Mouse (Mus musculus): ENCODE measurements around the gene Il2.
A peak's percentile ranks its signal among the peaks of the same experiment; 100 is the strongest.

Gene Il2

DNA sequence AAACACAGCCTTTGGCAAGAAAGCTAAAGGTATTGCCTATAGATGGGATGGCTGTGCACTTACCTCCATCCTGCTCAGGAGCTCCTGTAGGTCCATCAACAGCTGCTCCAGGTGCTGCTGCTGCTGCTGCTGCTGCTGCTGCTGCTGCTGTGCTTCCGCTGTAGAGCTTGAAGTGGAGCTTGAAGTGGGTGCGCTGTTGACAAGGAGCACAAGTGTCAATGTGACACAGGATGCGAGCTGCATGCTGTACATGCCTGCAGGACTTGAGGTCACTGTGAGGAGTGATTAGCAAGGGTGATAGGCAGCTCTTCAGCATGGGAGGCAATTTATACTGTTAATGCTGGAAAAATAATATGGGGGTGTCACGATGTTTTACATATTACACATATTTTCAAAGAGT is at the start of gene Il2:
Gene Il2 (minus strand): TSS at position 305 of the 400 bp plus-strand sequence.
- DNase-seq (ENCODE audit: low read depth, low spot score): no peak

DNA sequence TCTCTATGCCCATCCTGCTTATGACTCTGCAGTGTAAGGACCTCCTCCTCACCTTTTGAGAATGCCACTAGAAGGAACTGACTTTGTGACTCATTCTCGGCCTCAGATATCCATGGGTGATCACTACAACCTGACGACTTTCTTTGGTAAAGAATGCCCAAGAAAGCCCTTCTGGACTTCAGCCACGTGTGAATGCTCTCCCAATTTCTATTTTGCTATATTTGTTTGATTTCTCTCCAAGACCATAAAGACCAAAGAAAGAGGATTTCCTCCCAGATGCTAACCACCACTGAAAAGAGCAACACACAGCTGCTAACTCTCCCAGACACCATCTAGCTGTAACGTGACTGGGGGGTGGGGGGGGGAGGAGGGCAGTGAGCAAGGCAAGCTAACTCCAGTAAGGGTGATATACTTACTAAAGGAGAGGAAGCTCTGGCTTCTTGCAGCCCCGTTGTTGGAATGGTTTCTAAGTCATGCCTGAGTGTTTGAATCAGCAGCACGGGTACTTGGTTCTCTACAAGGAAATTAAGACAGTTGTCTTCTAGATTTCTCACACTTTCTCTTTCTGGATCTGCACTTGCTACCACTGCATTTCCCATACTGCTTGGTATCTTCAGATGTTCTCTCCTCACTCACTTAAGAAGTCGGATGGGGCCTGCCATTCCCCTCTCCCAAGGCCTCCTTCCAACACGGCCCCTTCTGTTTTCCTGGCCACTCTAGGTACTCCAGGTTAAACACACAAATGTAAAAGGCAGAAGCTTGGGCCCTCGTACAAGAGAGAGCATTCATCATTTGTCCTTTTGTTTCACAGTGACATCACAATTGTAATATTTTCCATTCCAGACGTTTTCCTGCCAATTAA is 49.2 kb upstream of the Il2 start:
- DNase-seq (ENCODE audit: low read depth, low spot score): no peak

DNA sequence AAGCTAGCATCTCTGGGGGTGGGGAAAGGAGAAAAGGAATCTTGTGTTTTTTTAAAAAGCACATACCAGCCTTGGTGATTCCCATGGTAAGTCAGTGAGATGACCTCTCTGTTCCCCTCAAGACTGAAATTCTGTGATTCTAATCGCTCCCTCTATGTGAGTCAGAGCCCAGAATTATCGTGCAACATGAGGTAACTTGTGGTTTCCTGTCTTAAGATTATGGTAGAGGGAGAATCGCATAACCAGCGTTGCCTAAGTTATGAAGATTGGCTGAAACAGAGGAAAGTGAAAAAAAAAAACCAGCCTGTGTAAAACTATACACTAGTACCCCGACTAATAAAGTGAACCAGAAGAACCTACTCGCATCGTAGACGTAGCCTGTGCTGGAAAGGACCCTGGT is 47.5 kb upstream of the Il2 start:
- DNase-seq (ENCODE audit: low read depth, low spot score): no peak

DNA sequence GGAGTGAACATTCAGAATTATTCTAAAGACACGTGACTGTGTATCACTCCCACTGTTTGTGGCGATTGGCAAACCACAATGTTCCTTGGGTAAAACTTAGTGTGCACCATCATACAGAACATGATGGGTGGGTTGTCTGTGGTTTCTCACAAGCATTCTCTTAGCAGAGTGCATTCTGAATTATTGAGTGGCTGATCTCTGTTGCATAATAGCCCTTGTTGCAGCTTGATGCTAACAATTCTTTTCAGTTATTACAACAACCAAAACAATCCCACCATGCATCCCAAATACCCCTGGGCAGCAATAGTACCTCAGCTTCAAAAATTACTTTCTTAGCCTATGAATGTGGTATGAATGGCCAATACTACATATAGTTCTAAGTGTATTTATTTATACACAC is 43.5 kb upstream of the Il2 start:
- no peak for DNase-seq (ENCODE audit: low read depth, low spot score)

DNA sequence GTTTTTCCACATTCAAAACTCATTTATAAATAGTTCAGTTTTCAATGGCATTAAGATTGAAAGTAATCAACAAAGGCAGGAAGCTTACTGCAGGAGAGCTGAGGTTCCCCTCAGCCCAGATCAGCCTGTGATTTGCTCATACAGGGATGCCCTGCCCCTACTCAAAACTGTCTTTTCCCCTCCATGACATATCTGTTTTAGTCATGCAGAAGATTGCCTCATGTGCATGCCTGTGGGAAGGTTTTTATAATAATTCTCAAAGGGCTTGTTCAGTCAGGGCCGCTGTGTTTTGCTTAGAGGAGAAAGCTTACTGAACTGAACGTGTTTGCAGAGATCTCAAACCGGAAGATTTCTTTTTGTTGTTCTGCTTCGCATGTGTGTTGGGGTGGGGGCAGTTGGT is 35.3 kb upstream of the Il2 start:
- DNase-seq (ENCODE audit: low read depth, low spot score): no peak

DNA sequence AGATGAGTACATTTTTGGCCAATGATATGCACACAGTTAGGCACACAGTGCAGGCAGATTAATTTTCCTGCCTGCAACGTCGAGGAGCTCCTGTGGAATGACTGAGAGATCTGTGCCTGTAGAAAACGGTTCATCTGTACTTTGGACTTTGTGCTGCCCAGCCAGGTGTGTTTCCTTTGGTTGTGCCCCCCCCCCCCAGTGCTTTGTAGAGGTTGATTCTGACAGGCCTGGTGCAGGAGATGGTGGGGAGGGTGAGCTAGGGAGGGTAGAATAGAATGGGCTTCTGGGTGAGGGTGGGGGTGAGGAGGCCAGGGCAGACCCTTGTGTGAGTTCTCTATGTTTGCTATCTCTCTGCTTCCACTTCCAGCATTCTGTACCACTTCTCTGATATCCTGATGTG is 32.5 kb upstream of the Il2 start:
- DNase-seq (ENCODE audit: low read depth, low spot score): no peak

DNA sequence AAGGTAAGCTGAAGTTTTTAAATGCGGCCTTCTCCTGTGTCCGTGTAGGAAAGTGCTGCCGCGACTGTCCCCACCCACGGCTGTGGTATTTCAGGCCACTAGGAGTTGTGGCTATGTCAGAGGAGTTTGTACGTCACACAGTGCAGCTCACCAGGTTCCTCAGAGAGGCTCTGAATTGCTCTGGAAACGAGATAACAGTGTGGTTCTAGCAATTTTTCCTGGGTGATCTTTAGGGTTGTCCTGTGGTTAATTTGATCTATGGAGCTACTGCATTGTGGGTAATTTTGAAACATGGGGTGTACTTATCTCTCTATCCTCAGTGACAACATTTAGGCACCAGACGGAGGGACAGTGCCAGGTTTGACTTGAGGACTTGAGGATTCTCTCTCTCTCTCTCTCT is 31.3 kb upstream of the Il2 start:
- no peak for DNase-seq (ENCODE audit: low read depth, low spot score)

DNA sequence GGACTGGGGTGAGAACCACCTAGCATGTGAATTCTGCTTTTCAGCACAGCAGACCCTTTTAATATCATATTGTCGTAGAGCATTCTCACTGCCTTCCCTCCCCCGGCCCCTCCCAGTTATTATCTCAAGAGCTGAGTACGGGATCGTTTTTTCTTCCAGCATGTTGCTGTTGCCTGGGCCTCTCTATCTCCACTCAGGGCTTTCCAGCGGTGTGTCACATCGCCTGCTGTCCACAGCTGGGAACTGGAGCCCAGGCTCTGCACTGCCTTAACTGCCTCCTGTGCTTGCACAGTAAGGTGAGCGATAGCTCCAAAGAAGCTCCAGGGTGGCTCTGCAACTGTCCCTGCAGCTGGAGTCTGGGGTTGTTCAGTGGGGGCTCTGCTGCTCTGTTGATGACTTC is 28.6 kb upstream of the Il2 start:
- no peak for DNase-seq (ENCODE audit: low read depth, low spot score)

DNA sequence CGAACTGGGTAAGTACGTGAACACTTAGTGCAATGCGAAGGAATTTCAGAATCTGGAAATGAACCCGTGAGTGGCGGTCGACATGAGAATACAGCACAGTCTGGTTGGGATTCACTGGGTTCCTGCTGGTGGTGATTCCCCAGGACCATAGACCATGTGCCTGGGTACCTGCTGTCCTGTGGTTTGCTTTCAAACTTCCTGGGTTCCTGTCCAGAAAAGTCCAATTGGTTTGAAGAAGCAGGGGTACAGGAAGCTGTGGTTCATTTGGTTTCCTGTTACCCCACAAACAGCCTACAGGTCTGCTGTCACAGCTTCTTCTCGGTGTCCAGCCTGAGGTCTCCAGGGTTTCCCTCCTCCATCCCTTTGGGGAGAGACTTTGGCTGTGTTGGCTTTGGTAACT is 27.2 kb upstream of the Il2 start:
- no peak for DNase-seq (ENCODE audit: low read depth, low spot score)

DNA sequence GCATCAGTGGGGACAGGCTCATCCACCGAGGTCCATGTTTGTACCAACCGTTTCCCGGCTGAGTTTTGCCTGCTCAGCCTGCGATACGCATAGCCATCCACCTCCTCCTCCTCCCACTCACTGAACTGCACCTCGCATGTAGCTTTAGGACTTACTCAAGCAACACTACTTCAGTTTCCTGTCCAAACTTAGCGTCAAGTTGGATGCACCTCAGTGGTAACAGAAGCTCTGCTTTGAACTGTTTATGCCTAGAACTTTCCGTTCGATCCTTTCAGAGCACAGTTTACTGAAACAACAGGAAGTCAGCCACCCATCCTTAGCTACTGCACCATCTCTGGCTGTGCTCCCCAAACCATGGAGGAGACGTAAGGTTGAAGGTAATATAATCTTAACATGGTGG is 26.5 kb upstream of the Il2 start:
- no peak for DNase-seq (ENCODE audit: low read depth, low spot score)

DNA sequence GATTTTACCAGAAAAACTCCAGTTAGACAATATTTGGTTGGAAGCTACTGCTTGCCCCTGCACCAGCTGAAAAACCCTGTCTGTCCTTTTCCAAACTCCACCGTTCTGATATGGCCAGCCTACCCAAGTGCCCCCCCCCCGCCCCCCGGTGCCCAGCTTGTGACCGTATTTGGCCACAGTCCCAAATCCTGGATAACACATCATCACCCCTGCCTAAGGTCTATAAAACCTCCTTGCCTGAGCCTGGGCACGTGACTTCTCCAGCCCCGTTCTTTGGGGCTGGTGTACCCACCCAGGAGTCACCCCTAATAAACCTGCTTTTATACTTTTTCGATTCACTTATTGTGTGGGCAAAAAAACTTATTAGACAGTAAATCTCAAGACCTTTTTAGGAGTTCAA is 21.1 kb upstream of the Il2 start:
- no peak for DNase-seq (ENCODE audit: low read depth, low spot score)

DNA sequence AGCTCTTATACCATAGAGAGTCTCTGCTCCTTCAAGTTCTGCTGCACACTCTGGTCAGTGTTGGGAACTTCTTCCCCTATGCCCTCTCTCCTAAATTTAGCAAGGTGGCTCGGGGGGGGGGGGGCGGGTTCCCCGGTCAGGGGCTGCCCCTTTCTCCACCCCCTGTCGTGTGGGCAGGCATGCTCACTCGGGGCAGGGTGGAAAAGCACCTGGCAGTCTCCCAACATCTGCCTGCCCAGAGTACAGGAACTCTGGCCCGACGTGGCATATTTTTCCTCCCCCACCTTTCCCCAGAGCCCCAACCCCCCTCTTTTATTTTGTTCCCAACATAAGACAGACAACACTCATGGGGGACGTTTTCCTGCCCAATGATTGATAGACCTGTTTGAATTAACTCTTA is 20.6 kb upstream of the Il2 start:
- no peak for DNase-seq (ENCODE audit: low read depth, low spot score)

DNA sequence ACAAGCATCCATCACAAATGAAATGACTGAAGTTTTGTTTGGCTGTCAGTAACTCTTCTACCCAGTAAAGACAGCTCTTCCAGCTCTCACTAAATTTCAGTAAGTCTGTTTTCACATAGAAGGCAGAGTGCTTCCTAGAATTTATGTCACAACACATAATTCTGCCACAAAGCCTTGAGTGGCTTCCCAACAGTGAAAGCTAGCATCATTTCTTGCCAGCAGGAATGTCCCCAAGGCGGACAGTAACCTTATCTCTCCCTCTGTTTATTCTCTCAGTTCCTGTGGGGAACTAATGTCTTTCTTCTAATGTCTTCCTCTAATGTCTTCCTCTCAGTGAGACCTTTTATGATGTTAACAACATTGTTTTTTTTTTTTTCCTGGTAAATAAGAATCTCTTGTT is 19.2 kb upstream of the Il2 start:
- no peak for DNase-seq (ENCODE audit: low read depth, low spot score)

DNA sequence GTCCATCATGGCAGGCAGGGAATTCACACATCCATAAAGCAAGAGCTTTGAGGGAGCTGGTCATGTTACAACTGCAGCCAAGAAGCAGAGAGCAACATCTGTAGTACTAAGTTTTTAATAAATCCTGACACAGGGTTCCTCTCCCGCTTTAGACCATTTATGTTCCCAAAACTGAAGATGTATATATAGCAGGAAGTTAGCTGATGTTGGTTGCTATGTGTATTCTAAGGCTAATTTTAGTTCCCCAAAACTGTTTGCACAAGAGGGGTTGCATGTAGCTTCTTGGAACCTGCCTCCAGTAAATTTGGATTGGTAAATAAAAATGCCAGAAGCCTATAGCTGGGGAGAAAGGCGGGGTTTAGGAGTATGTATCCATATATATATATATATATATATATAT is 16.1 kb upstream of the Il2 start:
- DNase-seq (ENCODE audit: low read depth, low spot score): no peak

DNA sequence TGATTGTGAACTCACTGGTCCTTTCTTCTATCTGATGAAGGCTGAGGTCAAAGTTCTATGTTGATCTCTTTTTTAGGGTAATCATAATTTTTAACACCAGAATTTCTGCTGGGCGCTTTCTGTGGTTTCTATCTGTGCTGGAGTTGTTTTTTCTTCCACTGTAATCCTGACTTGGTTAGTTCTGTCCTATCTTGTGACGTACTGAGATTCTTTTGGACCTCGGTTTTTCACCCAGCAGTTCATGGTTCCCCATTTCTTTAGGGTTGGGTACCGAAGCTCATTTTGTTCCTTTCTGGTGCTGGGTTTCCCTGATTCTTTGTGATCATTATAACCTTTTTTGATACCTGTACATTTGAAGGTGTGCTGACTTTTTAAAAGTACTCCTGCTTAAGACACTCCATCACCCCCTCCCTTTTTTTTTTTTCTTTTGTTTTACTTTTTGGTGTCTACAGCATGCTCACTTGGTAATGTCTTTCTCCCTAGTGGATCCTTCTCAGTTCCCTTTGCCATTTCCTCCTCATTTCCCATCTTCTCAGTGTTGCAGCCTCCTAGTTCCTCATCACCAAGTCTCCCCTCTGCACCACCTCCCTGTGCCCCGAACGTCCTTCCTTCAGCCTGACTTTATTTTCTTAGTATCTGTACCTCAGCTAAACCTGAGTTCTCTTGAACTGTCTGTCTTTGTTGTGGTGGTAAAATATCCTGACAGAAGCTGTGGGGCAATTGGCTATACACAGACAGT is 14.6 kb upstream of the Il2 start:
- no peak for DNase-seq (ENCODE audit: low read depth, low spot score)

DNA sequence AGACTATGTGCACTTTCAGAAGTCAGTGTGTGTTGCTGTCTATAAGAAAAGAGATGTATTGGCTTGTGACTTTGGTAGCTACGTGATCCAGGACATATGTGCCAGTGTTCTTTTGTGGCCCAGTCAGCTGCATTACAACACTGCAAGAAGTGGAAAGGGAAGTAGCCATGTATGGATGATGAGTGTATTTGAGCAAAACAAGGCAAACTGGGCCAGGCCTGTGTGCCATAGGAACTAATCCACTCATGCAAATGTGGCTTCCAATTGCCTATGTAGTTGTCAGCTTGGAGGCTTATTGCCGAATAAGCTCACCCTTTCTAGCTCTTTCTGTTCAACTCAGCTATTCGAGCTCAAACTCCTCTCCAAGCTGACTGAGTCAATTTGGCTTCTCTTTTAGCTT is 13.4 kb upstream of the Il2 start:
- no peak for DNase-seq (ENCODE audit: low read depth, low spot score)

DNA sequence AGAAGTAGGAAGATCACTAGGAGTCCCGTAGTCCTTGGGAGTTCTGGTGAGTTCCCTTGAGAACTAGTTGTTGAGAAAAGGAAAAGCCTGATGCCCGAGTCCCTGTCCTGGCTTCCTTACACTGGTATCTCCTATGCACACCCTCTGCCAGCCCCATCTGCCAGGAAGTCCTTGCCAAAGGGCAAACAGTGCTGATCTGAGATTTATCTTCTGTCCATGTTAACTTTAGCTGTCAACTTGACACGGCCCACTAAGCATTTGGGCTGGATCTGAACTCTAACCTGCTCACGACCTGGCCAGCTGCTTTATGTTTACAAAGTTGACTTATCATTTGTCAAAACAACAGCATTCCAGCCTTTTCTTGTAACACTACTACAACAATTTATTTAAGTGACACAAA is 11.5 kb upstream of the Il2 start:
- no peak for DNase-seq (ENCODE audit: low read depth, low spot score)

DNA sequence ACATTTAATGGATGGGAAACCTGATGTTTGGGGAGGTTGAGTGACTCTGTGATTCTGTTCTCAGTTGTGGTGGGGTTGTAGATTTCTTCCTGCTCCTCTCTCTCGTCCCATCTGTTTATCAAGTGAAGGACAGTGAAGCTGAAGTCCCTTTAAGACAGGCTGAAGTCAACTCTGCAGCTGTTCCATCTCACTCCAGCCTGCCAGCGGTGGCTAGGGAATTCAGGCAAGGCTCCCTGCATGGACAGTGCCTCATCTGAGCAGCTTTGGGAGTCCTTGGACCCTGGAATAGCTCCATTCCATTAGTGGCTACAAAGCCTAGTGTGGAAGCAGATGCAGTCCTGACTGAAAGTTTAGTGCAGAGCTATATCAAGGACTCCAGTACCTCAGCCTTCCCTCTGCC is 3.3 kb upstream of the Il2 start:
- DNase-seq (ENCODE audit: low read depth, low spot score): peak; percentile 48

DNA sequence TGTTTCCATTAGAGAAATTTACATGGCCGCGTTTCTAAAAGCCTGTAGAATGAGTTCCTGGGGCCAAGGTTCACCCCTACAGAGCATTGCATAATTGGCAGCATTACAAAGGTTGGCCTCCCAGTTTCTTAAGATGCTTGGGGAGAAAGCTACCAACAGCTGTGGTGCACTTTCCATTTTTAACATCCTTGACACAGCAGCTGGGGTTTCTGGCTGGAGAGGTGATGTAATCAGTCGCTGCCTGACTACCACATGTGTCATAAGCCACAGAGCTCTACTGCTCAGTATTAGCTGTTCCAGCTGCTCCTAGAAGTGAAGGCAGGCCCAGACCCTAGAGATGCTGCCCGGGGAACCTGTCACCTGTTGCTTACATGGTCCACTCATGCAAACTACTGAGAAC is 2.5 kb upstream of the Il2 start:
- DNase-seq (ENCODE audit: low read depth, low spot score): peak; percentile 71

DNA sequence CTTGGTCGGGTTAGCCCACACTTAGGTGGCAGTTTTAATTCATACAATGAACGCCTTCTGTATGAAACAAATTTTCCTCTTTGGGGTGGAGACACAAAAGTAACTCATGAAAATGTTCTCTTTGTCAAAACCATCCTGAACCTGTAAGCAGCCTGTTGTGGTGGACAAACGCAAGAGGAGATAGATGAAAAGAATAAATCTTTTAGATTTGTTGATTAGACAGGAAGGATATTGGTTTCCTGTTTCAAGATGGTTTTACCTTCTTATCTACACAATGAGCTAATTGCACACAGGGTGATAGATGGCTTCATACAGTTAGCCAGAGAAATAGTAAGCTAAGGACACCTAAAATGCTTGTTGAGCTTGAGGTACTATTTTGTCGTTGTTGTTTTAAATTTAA is 403 bp upstream of the Il2 start:
- DNase-seq (ENCODE audit: low read depth, low spot score): no peak

DNA sequence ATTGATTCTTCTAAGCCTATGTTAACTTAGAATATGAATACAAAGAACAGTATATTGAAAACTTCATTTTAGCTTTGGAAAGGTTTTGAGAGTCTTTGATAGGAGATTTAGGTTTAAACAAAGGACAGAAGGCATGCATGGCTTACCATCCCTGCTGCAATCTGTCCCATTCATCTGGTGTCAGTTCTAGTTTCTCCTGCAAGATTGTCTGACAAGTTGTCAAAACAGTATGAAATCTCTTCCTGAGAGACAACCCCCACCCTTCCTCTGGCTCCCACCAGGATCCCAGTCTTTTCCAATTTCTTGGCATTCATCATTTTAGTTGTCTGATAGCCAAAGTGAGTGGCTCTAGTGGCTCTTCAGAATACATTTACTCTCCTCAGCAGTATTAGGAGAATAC is 35.0 kb downstream of the Il2 start:
- no peak for DNase-seq (ENCODE audit: low read depth, low spot score)

DNA sequence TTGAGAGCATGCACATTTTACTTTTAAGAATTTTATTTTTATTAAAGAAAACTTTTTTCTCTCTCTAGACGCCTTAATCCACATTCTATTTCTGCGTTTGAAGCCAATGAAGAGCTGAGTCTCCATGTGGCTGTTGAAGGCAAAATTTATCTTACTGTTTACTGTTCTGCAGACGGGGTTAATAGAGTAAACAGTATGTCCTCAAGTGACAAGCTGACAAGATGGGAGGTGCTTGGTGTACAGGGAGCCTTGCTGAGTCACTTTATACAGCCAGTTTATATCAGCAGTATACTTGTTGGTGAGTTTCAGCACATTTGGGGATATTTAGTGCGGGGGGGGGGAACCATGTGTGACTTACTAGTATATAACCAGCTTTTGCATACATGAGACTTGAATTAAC is 40.9 kb downstream of the Il2 start:
- DNase-seq (ENCODE audit: low read depth, low spot score): no peak

DNA sequence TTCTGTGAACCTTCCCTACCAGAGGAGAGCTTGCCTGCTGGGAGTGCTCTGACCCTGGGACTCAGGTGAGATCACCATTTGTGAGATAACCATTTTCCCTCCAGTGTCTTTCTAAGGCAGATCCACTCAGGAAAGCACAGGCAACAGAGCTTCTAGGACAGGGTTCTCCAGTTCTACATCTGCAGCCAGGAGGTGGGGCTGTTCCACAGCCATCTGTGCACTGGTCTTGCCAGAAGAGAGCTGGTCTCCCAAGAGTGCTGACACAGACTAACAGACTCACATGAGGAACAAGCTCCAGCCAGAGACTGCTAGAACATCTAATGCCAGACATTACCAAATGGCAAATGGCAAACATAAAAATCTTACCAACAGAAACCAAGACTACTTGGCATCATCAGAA is 52.5 kb downstream of the Il2 start:
- DNase-seq (ENCODE audit: low read depth, low spot score): peak; percentile 45
